Mouse (Mus musculus) heart, embryonic 13.5 days (tissue): Measurements from ENCODE around the gene Cpn2. TPM values are rescaled to one million over a fixed set of nuclear protein-coding genes. Genes with fewer than 3 reads are reported as not detected.

ENCODE experiments used
- ATAC-seq: fragments of 200-750 bp; cut with Nextera tagmentation; 2 replicates; pipeline ENCODE4 v1.8.0; 2017; ENCODE audit warnings: moderate TSS enrichment; ENCODE audit not compliant: insufficient number of reproducible peaks, low FRiP score, low TSS enrichment; ENCODE audit errors: extremely low read depth
- H3K27ac ChIP-seq: fragments of 300-500 bp; sonication (generic); replicated peaks from 2 replicates; pipeline ENCODE4 v1.5.1; 2015; ENCODE audit warnings: moderate library complexity, mild to moderate bottlenecking, inconsistent platforms
- H3K27me3 ChIP-seq: fragments of 300-500 bp; sonication (generic); replicated peaks from 2 replicates; pipeline ENCODE4 v1.6.1; 2015; ENCODE audit warnings: mild to moderate bottlenecking, inconsistent platforms
- H3K36me3 ChIP-seq: fragments of 300-500 bp; sonication (generic); 2 replicates; pipeline ENCODE4 v1.6.1; 2015; ENCODE audit warnings: mild to moderate bottlenecking, inconsistent platforms
- H3K4me1 ChIP-seq: fragments of 300-500 bp; sonication (generic); 2 replicates; pipeline ENCODE4 v1.6.1; 2015; ENCODE audit warnings: inconsistent platforms
- H3K4me2 ChIP-seq: fragments of 300-500 bp; sonication (generic); 2 replicates; pipeline ENCODE4 v1.6.1; 2015; ENCODE audit warnings: inconsistent platforms, mild to moderate bottlenecking, moderate library complexity
- H3K4me3 ChIP-seq: fragments of 300-500 bp; sonication (generic); 2 replicates; pipeline ENCODE4 v1.5.1; 2015; ENCODE audit warnings: moderate library complexity, mild to moderate bottlenecking, inconsistent platforms
- H3K9ac ChIP-seq: fragments of 300-500 bp; sonication (generic); 2 replicates; pipeline ENCODE4 v1.6.1; 2015; ENCODE audit warnings: inconsistent platforms, mild to moderate bottlenecking, moderate library complexity
- H3K9me3 ChIP-seq: fragments of 300-500 bp; sonication (generic); 2 replicates; pipeline ENCODE4 v1.6.1; 2016; ENCODE audit warnings: inconsistent platforms
- WGBS: fragments of 180-500 bp; shearing (Covaris S2); methylation state at CpG from one replicate; pipeline ENCODE4 v1.1.7; 2015; ENCODE audit warnings: mixed read lengths; 5-methylcytosine and 5-hydroxymethylcytosine counted together
- polyA plus RNA-seq: library from polyadenylated mRNA; unstranded; fragments of >200 nt; fragmentation: Nextera tagmentation; extraction: Ambion mirVana; gene quantifications from 2 replicates; pipeline ENCODE4 v1.2.1, GENCODE M21; 2015

Cpn2 gene
- polyA plus RNA-seq, 1 experiment from 2014 or later, result not detected

- H3K27me3 ChIP-seq, result peaks cover 24% of the 10 kb centered on the region
- no peak overlapping the region for H3K27ac ChIP-seq
- H3K4me2 ChIP-seq, result no peak overlapping the region
- no peak overlapping the region for H3K9ac ChIP-seq
- H3K4me3 ChIP-seq, result no peak overlapping the region
- ATAC-seq, result no peak
- 0 out of 2 replicates have a peak, but pooled peaks cover 4% of the 10 kb centered on the region for H3K4me1 ChIP-seq
- H3K9me3 ChIP-seq, result peaks cover 7% of the 10 kb centered on the region
- 87% methylated on average over 11 of the region's 11 CpGs for WGBS
- no peaks in the 10 kb centered on the region for H3K36me3 ChIP-seq
Observed at GRCm38 (mm10) chr16:30207111-30207828, 60.0 kb downstream of the Cpn2 start.

Other genes starting within 250 kb of the Cpn2 start
- 19.9 and 21.4 TPM in 2 replicates for gene Hes1, start 203.1 kb downstream of the Cpn2 start, polyA plus RNA-seq
- 0.15 and 0.24 TPM in 2 replicates for gene Lrrc15, start 15.8 kb upstream of the Cpn2 start, polyA plus RNA-seq
- gene Gp5, start 43.3 kb upstream of the Cpn2 start, polyA plus RNA-seq, result 1.8 and 2.4 TPM in 2 replicates
- 6.8 and 7.3 TPM in 2 replicates for gene Atp13a3, start 138.5 kb upstream of the Cpn2 start, polyA plus RNA-seq